Mouse (Mus musculus): ENCODE measurements around the gene Map6.

DNA sequence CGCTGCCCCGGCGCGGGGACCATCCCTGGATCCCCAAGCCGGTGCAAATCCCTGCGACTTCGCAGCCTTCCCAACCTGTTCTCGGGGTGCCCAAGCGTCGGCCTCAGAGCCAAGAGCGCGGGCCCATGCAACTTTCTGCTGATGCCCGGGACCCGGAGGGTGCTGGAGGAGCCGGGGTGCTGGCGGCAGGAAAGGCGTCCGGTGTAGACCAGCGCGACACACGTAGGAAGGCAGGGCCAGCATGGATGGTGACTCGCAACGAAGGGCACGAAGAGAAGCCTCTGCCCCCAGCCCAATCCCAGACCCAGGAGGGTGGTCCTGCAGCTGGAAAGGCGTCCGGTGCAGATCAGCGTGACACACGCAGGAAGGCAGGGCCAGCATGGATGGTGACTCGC is 1.3 kb downstream of the Map6 start:
- TF ChIP-seq POLR2A (IDR thresholded peaks at IDR 0.05; ENCODE audit: insufficient read length, low read depth) (no peak), MAX (IDR thresholded peaks at IDR 0.05; ENCODE audit: low read depth) (no peak), USF1 (IDR thresholded peaks at IDR 0.05; ENCODE audit: low read depth) (no peak), MYOG (IDR thresholded peaks at IDR 0.05; ENCODE audit: control insufficient read depth in 1 of 3, insufficient read depth in 1 of 3, insufficient read length in 2 of 3, low read depth in 2 of 3) (no peak), TCF12 (IDR thresholded peaks at IDR 0.05; ENCODE audit: insufficient read depth, poor library complexity, severe bottlenecking) (no peak), REST (IDR thresholded peaks at IDR 0.05; ENCODE audit: insufficient read depth, insufficient read length) (no peak), SRF (IDR thresholded peaks at IDR 0.05; ENCODE audit: control insufficient read depth, insufficient read length, low read depth) (no peak), E2F4 (IDR thresholded peaks at IDR 0.05; ENCODE audit: insufficient read depth) (no peak), MYOD1 (IDR thresholded peaks at IDR 0.05; ENCODE audit: control insufficient read depth in 1 of 3, insufficient read length in 2 of 3, low read depth in 2 of 3) (no peak), POLR2AphosphoS2 (IDR thresholded peaks at IDR 0.05; ENCODE audit: insufficient read length, low read depth) (no peak)

All from myocyte (in vitro differentiated cells).